Mouse (Mus musculus) kidney, adult 9 months (tissue): ENCODE measurements at regions not wholly inside any gene's neighbourhood (a gene's known extent, or its start where the extent isn't known, plus 50 kb on each side); places are given as distances from the start of the nearest gene placed in this dataset.

Experiments used
- DNase-seq: peaks from one replicate; pipeline ENCODE4 v3.0.0; 2022

GRCm38 (mm10) chr14:105056171-105056570 lies 121.0 kb downstream of the Rbm26 start:
- no peak for DNase-seq

GRCm38 (mm10) chr14:105038798-105039197 lies 138.3 kb downstream of the Rbm26 start:
- no peak for DNase-seq

DNA sequence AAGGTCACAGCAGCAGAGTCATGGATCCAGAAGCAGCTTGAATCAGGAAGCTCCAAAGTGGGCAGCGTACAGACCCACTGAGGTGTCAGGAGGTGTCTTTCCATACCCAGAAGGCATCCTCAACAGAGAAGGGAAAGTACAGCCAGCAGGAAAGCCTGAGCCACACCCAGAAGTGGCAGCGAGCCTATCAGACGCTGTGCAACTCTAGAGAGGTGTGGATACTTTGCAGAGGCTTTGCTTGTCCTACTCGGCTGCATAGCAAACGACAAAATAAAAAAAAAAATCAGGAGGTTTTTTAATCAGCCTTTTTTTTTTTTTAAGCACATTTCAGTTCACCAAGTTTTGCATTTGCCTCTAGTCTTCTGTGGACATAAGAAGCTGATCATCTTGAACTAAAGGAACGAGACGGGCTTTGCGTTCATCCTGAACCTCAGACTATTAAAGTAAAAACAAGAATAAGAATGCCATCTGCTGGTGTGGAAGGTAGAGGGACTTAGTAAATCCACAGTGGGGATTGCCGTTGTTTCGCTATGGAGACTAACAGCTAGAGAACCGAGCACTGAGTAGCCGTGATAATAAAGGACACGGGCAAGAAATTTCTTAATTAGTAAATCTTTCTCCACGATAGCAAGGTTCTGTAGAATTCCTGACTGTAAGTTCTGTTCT lies 142.3 kb downstream of the Rbm26 start:
- DNase-seq = peak; percentile 6

DNA sequence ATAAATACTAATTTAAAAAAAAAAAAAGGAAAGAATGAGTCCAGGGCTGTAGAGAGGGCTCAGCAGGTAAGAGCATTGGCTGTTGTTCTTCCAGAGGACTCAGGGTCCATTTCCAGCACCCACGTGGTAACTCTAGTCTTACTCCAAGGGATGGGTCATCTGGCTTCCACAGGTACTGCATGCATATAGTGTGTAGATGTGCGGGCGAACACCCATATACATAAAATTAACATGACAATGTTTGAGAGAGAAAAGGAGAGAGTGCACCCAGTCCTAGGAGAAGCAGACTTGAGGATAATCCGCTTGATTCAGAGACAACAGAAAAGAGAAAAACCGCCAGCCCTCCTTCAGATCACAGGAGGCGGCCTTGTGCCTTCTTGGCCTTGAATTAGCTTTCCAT lies 157.2 kb downstream of the Rbm26 start:
- DNase-seq = no peak

- DNase-seq = no peak
Observed at GRCm38 (mm10) chr14:105016089-105016846, 160.9 kb downstream of the Rbm26 start.

GRCm38 (mm10) chr14:105015278-105015677 lies 161.8 kb downstream of the Rbm26 start:
- peak; percentile 26 for DNase-seq

GRCm38 (mm10) chr14:105010742-105011141 lies 166.4 kb downstream of the Rbm26 start:
- DNase-seq = no peak

GRCm38 (mm10) chr14:105008331-105008730 lies 168.8 kb downstream of the Rbm26 start:
- no peak for DNase-seq

DNA sequence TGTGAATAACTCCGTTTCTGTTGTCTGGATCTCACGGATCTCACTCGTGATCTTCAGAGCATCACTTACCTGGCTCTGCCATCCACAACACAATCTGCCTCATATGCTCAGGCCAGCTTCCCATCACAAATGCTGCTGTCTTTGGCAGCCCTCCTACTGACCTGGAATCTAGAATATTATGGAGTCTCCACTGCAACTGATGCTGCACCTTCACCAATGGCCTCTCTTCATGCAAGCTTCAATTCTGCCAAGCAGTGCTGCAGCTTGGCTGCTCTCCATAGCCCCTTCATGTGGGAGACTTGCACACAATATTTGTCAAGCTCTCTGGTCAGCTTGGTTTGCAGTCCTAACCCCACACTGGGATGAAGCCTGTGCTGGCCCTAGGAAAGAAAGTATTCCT lies 183.1 kb downstream of the Rbm26 start:
- DNase-seq = no peak

GRCm38 (mm10) chr14:104966046-104966445 lies 211.1 kb downstream of the Rbm26 start:
- DNase-seq = no peak

DNA sequence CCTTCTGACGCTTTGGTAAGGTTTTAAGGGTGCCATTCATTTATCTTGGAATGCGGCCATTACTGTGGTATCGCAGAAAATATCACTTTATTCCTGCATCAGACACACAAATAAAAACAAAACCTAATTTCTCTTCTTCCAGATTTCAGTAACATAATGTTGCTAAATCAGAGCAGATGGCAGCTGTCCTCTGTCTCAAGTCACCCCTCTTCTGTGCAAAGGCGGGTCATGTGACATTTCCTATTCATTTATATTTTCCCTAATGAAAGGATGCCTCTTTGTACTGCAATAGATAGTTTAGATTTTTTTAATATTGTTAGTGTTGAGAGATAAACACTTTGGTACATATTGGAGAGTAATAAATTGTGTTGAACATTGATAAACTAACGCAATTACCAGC lies 233.7 kb downstream of the Rbm26 start:
- DNase-seq = no peak

GRCm38 (mm10) chr14:104939961-104940360 lies 237.2 kb downstream of the Rbm26 start:
- DNase-seq = peak; percentile 62

- DNase-seq = no peak
Observed at GRCm38 (mm10) chr14:104937083-104937864, 239.9 kb downstream of the Rbm26 start.

- DNase-seq = no peak
Observed at GRCm38 (mm10) chr14:104935956-104936355, 241.2 kb downstream of the Rbm26 start.

GRCm38 (mm10) chr14:104905706-104906105 lies 271.4 kb downstream of the Rbm26 start:
- no peak for DNase-seq

GRCm38 (mm10) chr14:104902120-104903027 lies 274.8 kb downstream of the Rbm26 start:
- no peak for DNase-seq

GRCm38 (mm10) chr14:104901072-104901471 lies 276.1 kb downstream of the Rbm26 start:
- DNase-seq = no peak

DNA sequence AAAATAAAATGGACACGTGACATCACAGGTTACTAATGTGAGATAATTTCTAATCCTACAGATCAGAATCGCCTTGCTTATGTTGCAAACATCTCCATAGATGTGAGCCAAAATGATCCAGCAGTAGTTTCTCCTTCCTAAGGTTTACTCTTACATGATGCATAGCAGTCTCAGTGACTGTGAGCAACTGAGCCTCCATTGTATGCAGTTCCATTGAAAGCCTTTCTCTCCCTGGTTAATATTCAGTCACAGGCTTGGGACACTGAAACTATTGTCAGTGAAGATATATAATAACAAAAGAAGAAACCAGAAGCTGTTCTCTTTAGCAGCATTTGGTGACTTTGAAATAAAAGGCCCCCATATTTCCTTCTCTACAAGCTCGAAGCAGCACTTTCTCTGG lies 305.9 kb downstream of the Rbm26 start:
- no peak for DNase-seq

DNA sequence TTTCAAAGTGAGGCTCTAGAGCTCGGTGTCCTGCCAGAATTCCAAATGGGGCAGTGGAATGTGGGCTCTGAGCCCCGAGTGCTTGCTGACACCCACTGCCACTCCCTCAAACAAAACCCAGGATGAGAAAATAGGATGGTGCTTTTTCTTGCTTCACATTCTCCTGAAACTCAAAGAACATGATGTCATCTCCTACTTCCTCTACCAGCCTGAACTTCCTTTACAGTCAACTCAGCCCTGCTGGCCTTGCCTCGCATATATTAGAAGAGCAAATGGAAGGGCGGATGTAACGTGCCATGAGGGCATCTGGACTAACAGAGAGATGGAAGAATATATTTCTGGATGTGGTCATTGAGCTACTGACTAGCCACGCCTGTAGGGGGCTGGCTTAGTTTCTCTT lies 309.6 kb downstream of the Rbm26 start:
- DNase-seq = no peak

GRCm38 (mm10) chr14:104863881-104864280 lies 313.2 kb downstream of the Rbm26 start:
- no peak for DNase-seq

GRCm38 (mm10) chr14:104855913-104856312 lies 321.2 kb downstream of the Rbm26 start:
- no peak for DNase-seq

GRCm38 (mm10) chr14:104849274-104849673 lies 326.8 kb upstream of the Rnf219 start:
- no peak for DNase-seq

- DNase-seq = no peak
Observed at GRCm38 (mm10) chr14:104827404-104827803, 305.0 kb upstream of the Rnf219 start.
